Mouse (Mus musculus): ENCODE measurements around the gene Usp30. TPM values are rescaled to one million over a fixed set of nuclear protein-coding genes. Genes with fewer than 3 reads are reported as not detected.

Gene Usp30
- polyA plus RNA-seq, 1 experiment from 2014 or later: 3.2 TPM

GRCm38 (mm10) chr5:114100390-114101099, 35.3 kb downstream of the Usp30 start:
- Histone ChIP-seq H3K27me3 (peaks cover 18% of the 10 kb centered on the region; the same call in 1 of the 2 replicates), H3K4me1 (replicated peaks) (peaks cover 19% of the 10 kb centered on the region), H3K4me3 (replicated peaks) (peak overlapping the region; percentile 73), H3K27ac (replicated peaks) (no peak overlapping the region), H3K4me2 (peak overlapping the region; percentile 83), H3K9ac (peak overlapping the region; percentile 73), H3K9me3 (replicated peaks) (no peaks in the 10 kb centered on the region), H3K36me3 (replicated peaks) (peaks cover 3% of the 10 kb centered on the region; the same call in 1 of the 2 replicates)
- WGBS (ENCODE audit: insufficient replicate concordance): 2% methylated on average over 63 of the region's 64 CpGs
- peak; percentile 53 for ATAC-seq (ENCODE audit: insufficient read depth)

- Histone ChIP-seq H3K4me1 (replicated peaks) (peaks cover 19% of the 10 kb centered on the region), H3K27me3 (peaks cover 18% of the 10 kb centered on the region; the same call in 1 of the 2 replicates), H3K36me3 (replicated peaks) (peaks cover 10% of the 10 kb centered on the region), H3K4me2 (no peak overlapping the region), H3K4me3 (replicated peaks) (no peak overlapping the region), H3K27ac (replicated peaks) (no peak overlapping the region), H3K9me3 (replicated peaks) (no peaks in the 10 kb centered on the region), H3K9ac (no peak overlapping the region)
- WGBS (ENCODE audit: insufficient replicate concordance): 74% methylated on average over 4 of the region's 4 CpGs
- ATAC-seq (ENCODE audit: insufficient read depth): no peak
Observed at GRCm38 (mm10) chr5:114101873-114102272, 36.6 kb downstream of the Usp30 start.

- Histone ChIP-seq H3K9ac (no peak overlapping the region), H3K4me1 (replicated peaks) (peaks cover 19% of the 10 kb centered on the region), H3K4me3 (replicated peaks) (no peak overlapping the region), H3K4me2 (no peak overlapping the region), H3K9me3 (replicated peaks) (no peaks in the 10 kb centered on the region), H3K27me3 (peaks cover 14% of the 10 kb centered on the region; the same call in 1 of the 2 replicates), H3K36me3 (replicated peaks) (peaks cover 11% of the 10 kb centered on the region), H3K27ac (replicated peaks) (no peak overlapping the region)
- no peak for ATAC-seq (ENCODE audit: insufficient read depth)
- WGBS (ENCODE audit: insufficient replicate concordance): 31% methylated on average over 1 of the region's 1 CpGs
Observed at GRCm38 (mm10) chr5:114102807-114103206, 37.5 kb downstream of the Usp30 start.

- 76% methylated on average over 16 of the region's 16 CpGs for WGBS (ENCODE audit: insufficient replicate concordance)
- peaks cover 44% of the 10 kb centered on the region for H3K36me3 ChIP-seq (replicated peaks)
Observed at GRCm38 (mm10) chr5:114106391-114106935, 41.2 kb downstream of the Usp30 start.

GRCm38 (mm10) chr5:114113334-114113733, 48.1 kb downstream of the Usp30 start:
- Histone ChIP-seq H3K36me3 (replicated peaks) (peaks cover 33% of the 10 kb centered on the region), H3K9me3 (replicated peaks) (no peaks in the 10 kb centered on the region), H3K4me2 (no peak overlapping the region), H3K27ac (replicated peaks) (no peak overlapping the region), H3K4me3 (replicated peaks) (no peak overlapping the region), H3K4me1 (replicated peaks) (no peaks in the 10 kb centered on the region), H3K27me3 (no peaks in the 10 kb centered on the region), H3K9ac (no peak overlapping the region)
- ATAC-seq (ENCODE audit: insufficient read depth): no peak
- WGBS (ENCODE audit: insufficient replicate concordance): 74% methylated on average over 6 of the region's 6 CpGs

More at GRCm38 (mm10) chr5:114106391-114106935, 41.2 kb downstream of the Usp30 start:
- Histone ChIP-seq H3K27ac (replicated peaks) (no peak overlapping the region), H3K4me1 (replicated peaks) (no peaks in the 10 kb centered on the region), H3K9me3 (replicated peaks) (no peaks in the 10 kb centered on the region), H3K9ac (no peak overlapping the region), H3K4me3 (replicated peaks) (no peak overlapping the region), H3K4me2 (no peak overlapping the region), H3K27me3 (no peaks in the 10 kb centered on the region)
- no peak for ATAC-seq (ENCODE audit: insufficient read depth)

- H3K9ac ChIP-seq: no peak overlapping the region
- H3K4me3 ChIP-seq (replicated peaks): no peak overlapping the region
- no peak overlapping the region for H3K27ac ChIP-seq (replicated peaks)
- no peak for ATAC-seq (ENCODE audit: insufficient read depth)
- no peaks in the 10 kb centered on the region for H3K9me3 ChIP-seq (replicated peaks)
- H3K36me3 ChIP-seq (replicated peaks): peaks cover 16% of the 10 kb centered on the region
- H3K27me3 ChIP-seq: no peaks in the 10 kb centered on the region
- H3K4me1 ChIP-seq (replicated peaks): no peaks in the 10 kb centered on the region
- 61% methylated on average over 5 of the region's 5 CpGs for WGBS (ENCODE audit: insufficient replicate concordance)
- H3K4me2 ChIP-seq: no peak overlapping the region
Observed at GRCm38 (mm10) chr5:114115030-114115429, 49.8 kb downstream of the Usp30 start.

GRCm38 (mm10) chr5:114116586-114116985, 51.3 kb downstream of the Usp30 start:
- H3K4me3 ChIP-seq (replicated peaks): no peak overlapping the region
- no peaks in the 10 kb centered on the region for H3K4me1 ChIP-seq (replicated peaks)
- no peaks in the 10 kb centered on the region for H3K9me3 ChIP-seq (replicated peaks)
- no peak overlapping the region for H3K4me2 ChIP-seq
- no peak for ATAC-seq (ENCODE audit: insufficient read depth)
- peaks cover 16% of the 10 kb centered on the region for H3K36me3 ChIP-seq (replicated peaks)
- no peak overlapping the region for H3K9ac ChIP-seq
- H3K27ac ChIP-seq (replicated peaks): no peak overlapping the region
- 47% methylated on average over 7 of the region's 7 CpGs for WGBS (ENCODE audit: insufficient replicate concordance)
- no peaks in the 10 kb centered on the region for H3K27me3 ChIP-seq

GRCm38 (mm10) chr5:114119806-114120205, 54.5 kb downstream of the Usp30 start:
- Histone ChIP-seq H3K4me3 (replicated peaks) (no peak overlapping the region), H3K36me3 (replicated peaks) (peaks cover 30% of the 10 kb centered on the region), H3K4me1 (replicated peaks) (no peaks in the 10 kb centered on the region), H3K27ac (replicated peaks) (no peak overlapping the region), H3K9ac (no peak overlapping the region), H3K9me3 (replicated peaks) (no peaks in the 10 kb centered on the region), H3K27me3 (no peaks in the 10 kb centered on the region), H3K4me2 (no peak overlapping the region)
- no peak for ATAC-seq (ENCODE audit: insufficient read depth)
- WGBS (ENCODE audit: insufficient replicate concordance): 76% methylated on average over 4 of the region's 4 CpGs

- Histone ChIP-seq H3K4me1 (replicated peaks) (peaks cover 36% of the 10 kb centered on the region), H3K4me2 (no peak overlapping the region), H3K27me3 (no peaks in the 10 kb centered on the region), H3K36me3 (replicated peaks) (peaks cover 20% of the 10 kb centered on the region), H3K9me3 (replicated peaks) (no peaks in the 10 kb centered on the region), H3K4me3 (replicated peaks) (no peak overlapping the region), H3K27ac (replicated peaks) (no peak overlapping the region), H3K9ac (no peak overlapping the region)
- WGBS (ENCODE audit: insufficient replicate concordance): 66% methylated on average over 3 of the region's 3 CpGs
- no peak for ATAC-seq (ENCODE audit: insufficient read depth)
Observed at GRCm38 (mm10) chr5:114126008-114126407, 60.7 kb downstream of the Usp30 start.

- no peaks in the 10 kb centered on the region for H3K27me3 ChIP-seq
- WGBS (ENCODE audit: insufficient replicate concordance): 61% methylated on average over 7 of the region's 7 CpGs
- H3K4me3 ChIP-seq (replicated peaks): peak overlapping the region; percentile 69
- H3K9me3 ChIP-seq (replicated peaks): no peaks in the 10 kb centered on the region
- peaks cover 42% of the 10 kb centered on the region for H3K4me1 ChIP-seq (replicated peaks)
- H3K27ac ChIP-seq (replicated peaks): no peak overlapping the region
- peaks cover 13% of the 10 kb centered on the region for H3K36me3 ChIP-seq (replicated peaks)
- peak overlapping the region; percentile 99 for H3K4me2 ChIP-seq
- H3K9ac ChIP-seq: peak overlapping the region; percentile 69; the same call in 1 of the 2 replicates
- no peak for ATAC-seq (ENCODE audit: insufficient read depth)
Observed at GRCm38 (mm10) chr5:114126499-114127244, 61.4 kb downstream of the Usp30 start.

Data from liver, embryonic 15.5 days (tissue).